Mouse (Mus musculus) heart, embryonic 16.5 days (tissue): Measurements from ENCODE around the gene Rbfox1. TPM values are rescaled to one million over a fixed set of nuclear protein-coding genes. Genes with fewer than 3 reads are reported as not detected.

ENCODE experiments used
- ATAC-seq: fragments of 200-750 bp; cut with Nextera tagmentation; replicated peaks from 2 replicates; pipeline ENCODE4 v1.8.0; 2017; ENCODE audit warnings: moderate number of reproducible peaks; ENCODE audit not compliant: insufficient read depth, low FRiP score; ENCODE audit errors: extremely low read depth
- H3K27ac ChIP-seq: fragments of 300-500 bp; sonication (generic); 2 replicates; pipeline ENCODE4 v1.5.1; 2014; ENCODE audit warnings: mild to moderate bottlenecking, low read length, control low read depth, moderate library complexity
- H3K27me3 ChIP-seq: fragments of 300-500 bp; sonication (generic); 2 replicates; pipeline ENCODE4 v1.6.1; 2014; ENCODE audit warnings: low read length, mixed read lengths; ENCODE audit not compliant: control insufficient read depth, insufficient read depth
- H3K36me3 ChIP-seq: fragments of 300-500 bp; sonication (generic); 2 replicates; pipeline ENCODE4 v1.6.1; 2014; ENCODE audit not compliant: control insufficient read depth, insufficient read depth
- H3K4me1 ChIP-seq: fragments of 300-500 bp; sonication (generic); 2 replicates; pipeline ENCODE4 v1.6.1; 2014; ENCODE audit warnings: low read length, mixed read lengths; ENCODE audit not compliant: control insufficient read depth, insufficient read depth
- H3K4me2 ChIP-seq: fragments of 300-500 bp; sonication (generic); 2 replicates; pipeline ENCODE4 v1.6.1; 2014; ENCODE audit warnings: low read depth, mild to moderate bottlenecking, control low read depth, low read length
- H3K4me3 ChIP-seq: fragments of 300-500 bp; sonication (generic); 2 replicates; pipeline ENCODE4 v1.5.1; 2014; ENCODE audit warnings: mild to moderate bottlenecking, control low read depth, low read length
- H3K9ac ChIP-seq: fragments of 300-500 bp; sonication (generic); 2 replicates; pipeline ENCODE4 v1.6.1; 2014; ENCODE audit warnings: low read length, control low read depth
- H3K9me3 ChIP-seq: fragments of 300-500 bp; sonication (generic); replicated peaks from 2 replicates; pipeline ENCODE4 v1.6.1; 2016; ENCODE audit warnings: low read length; ENCODE audit not compliant: control insufficient read depth
- WGBS: fragments of 180-500 bp; shearing (Covaris S2); extraction: QIAGEN DNeasy Blood & Tissue Kit; methylation state at CpG from one replicate; pipeline ENCODE4 v1.1.7; 2014; 5-methylcytosine and 5-hydroxymethylcytosine counted together
- polyA plus RNA-seq: library from polyadenylated mRNA; unstranded; fragments of >200 nt; fragmentation: Nextera tagmentation; extraction: Ambion mirVana; gene quantifications from 2 replicates; pipeline ENCODE4 v1.2.1, GENCODE M21; 2015

The Rbfox1 gene
- polyA plus RNA-seq, 1 experiment from 2014 or later, result 5.9 TPM

GRCm38 (mm10) chr16:5953106-5953505 is 68.0 kb downstream of the Rbfox1 start:
- no peak overlapping the region for H3K4me2 ChIP-seq
- no peak for ATAC-seq
- H3K4me1 ChIP-seq, result no peaks in the 10 kb centered on the region
- H3K27ac ChIP-seq, result no peak overlapping the region
- H3K9ac ChIP-seq, result no peak overlapping the region
- no peak overlapping the region for H3K4me3 ChIP-seq
- no peaks in the 10 kb centered on the region for H3K36me3 ChIP-seq
- WGBS, result 56% methylated on average over 3 of the region's 3 CpGs
- no peaks in the 10 kb centered on the region for H3K27me3 ChIP-seq
- H3K9me3 ChIP-seq, result no peaks in the 10 kb centered on the region

DNA sequence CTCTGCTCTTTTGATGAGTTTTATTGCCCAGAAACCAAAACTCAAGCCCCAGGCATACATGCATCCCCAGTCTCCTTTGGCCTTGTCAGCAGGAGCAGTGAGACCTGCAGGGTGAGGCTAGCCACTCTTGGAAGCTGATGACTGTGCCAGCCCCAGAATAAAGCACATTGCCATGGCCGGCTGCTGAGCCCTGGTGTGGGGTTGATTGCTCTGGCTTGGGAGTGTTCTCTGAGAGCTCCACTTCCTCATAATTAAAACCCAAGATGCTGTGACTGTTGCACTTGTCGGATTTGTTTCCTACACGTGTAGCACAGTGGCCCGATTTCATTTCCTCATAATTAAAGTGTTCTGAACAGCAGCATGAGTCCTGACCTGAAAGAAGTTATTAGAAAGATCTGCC is 72.3 kb downstream of the Rbfox1 start:
- H3K9me3 ChIP-seq, result no peaks in the 10 kb centered on the region
- H3K36me3 ChIP-seq, result no peaks in the 10 kb centered on the region
- no peak overlapping the region for H3K4me3 ChIP-seq
- no peaks in the 10 kb centered on the region for H3K4me1 ChIP-seq
- no peak overlapping the region for H3K4me2 ChIP-seq
- no peak for ATAC-seq
- no peak overlapping the region for H3K9ac ChIP-seq
- H3K27ac ChIP-seq, result no peak overlapping the region
- H3K27me3 ChIP-seq, result no peaks in the 10 kb centered on the region
- 76% methylated on average over 4 of the region's 4 CpGs for WGBS

- no peak for ATAC-seq
- 61% methylated on average over 3 of the region's 3 CpGs for WGBS
These were observed 76.6 kb downstream of the Rbfox1 start for GRCm38 (mm10) chr16:5961786-5962185.

DNA sequence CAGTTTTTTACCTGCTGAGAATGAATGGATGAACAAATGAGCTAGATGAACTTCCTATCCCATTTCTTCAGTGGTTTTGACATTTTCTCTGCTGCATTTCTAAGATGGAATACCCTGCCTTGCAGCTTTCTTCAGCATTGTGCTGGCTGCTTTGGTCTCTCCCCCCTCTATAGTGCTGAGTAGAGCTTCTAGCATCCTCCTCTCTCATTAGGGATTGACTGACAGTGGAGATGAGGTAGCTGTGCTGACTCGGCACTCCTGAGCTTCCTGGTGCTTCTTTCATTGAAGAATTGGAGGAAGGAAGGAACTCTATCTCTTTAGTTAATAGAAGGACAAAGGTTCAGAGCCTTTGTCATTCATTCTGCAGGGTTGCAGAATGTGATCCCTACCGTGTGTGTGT is 89.0 kb downstream of the Rbfox1 start:
- Histone ChIP-seq H3K27me3 (no peaks in the 10 kb centered on the region), H3K36me3 (no peaks in the 10 kb centered on the region), H3K27ac (no peak overlapping the region), H3K9me3 (no peaks in the 10 kb centered on the region), H3K9ac (no peak overlapping the region), H3K4me2 (no peak overlapping the region), H3K4me3 (no peak overlapping the region), H3K4me1 (no peaks in the 10 kb centered on the region)
- WGBS, result 34% methylated on average over 2 of the region's 2 CpGs
- ATAC-seq, result no peak

More at GRCm38 (mm10) chr16:5961786-5962185, 76.6 kb downstream of the Rbfox1 start:
- Histone ChIP-seq H3K4me1 (no peaks in the 10 kb centered on the region), H3K9me3 (no peaks in the 10 kb centered on the region), H3K27ac (no peak overlapping the region), H3K27me3 (no peaks in the 10 kb centered on the region), H3K36me3 (no peaks in the 10 kb centered on the region), H3K4me3 (no peak overlapping the region), H3K4me2 (no peak overlapping the region), H3K9ac (no peak overlapping the region)

GRCm38 (mm10) chr16:5992045-5993011 is 107.2 kb downstream of the Rbfox1 start:
- H3K9me3 ChIP-seq, result no peaks in the 10 kb centered on the region
- no peak overlapping the region for H3K4me2 ChIP-seq
- no peak overlapping the region for H3K27ac ChIP-seq
- H3K27me3 ChIP-seq, result no peaks in the 10 kb centered on the region
- no peak overlapping the region for H3K4me3 ChIP-seq
- H3K9ac ChIP-seq, result no peak overlapping the region
- WGBS, result 57% methylated on average over 10 of the region's 10 CpGs
- no peak for ATAC-seq
- H3K4me1 ChIP-seq, result peaks cover 6% of the 10 kb centered on the region; the same call in 1 of the 2 replicates
- no peaks in the 10 kb centered on the region for H3K36me3 ChIP-seq

DNA sequence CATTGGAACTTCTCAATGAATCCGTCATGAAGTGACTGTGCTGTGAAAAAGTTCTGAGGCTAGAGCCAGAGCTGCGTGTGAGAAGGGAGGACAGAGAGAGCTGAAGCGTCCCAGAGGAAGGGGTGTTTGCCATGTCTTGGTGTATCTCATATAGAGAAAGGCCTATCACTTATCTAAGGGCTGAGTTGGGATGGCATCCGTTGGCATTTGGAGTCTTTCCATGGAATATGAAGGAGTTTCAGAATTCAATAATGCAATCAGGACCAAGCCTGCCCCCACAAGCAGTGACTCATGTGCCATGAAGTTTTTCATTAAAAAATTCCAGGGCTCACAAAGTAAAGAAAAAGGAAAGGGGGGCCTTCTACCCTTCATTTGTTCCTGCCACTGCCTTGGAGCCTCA is 112.0 kb downstream of the Rbfox1 start:
- no peak overlapping the region for H3K27ac ChIP-seq
- no peak overlapping the region for H3K4me3 ChIP-seq
- H3K27me3 ChIP-seq, result no peaks in the 10 kb centered on the region
- no peaks in the 10 kb centered on the region for H3K36me3 ChIP-seq
- no peaks in the 10 kb centered on the region for H3K9me3 ChIP-seq
- 43% methylated on average over 4 of the region's 4 CpGs for WGBS
- ATAC-seq, result no peak
- H3K9ac ChIP-seq, result no peak overlapping the region
- no peak overlapping the region for H3K4me2 ChIP-seq
- H3K4me1 ChIP-seq, result peaks cover 6% of the 10 kb centered on the region; the same call in 1 of the 2 replicates

DNA sequence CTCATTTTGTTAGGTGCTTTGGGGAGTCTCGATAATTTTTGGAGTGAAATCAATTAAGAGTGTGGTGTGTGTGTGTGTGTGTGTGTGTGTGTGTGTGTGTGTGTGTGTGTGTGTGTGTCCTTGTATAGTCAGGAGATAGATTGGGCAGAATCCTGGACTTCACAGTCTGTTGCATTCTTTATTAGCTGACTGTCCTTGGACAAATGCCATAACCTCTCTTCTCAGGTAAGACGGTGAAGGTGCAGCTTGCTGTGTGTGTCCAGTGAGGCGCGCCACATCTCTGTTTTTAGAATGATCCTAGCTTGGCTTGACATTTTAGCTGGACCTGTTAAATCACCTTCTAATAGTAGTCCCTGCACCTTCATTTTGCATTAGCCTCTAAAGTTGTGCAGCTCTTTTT is 112.5 kb downstream of the Rbfox1 start:
- Histone ChIP-seq H3K27me3 (no peaks in the 10 kb centered on the region), H3K4me3 (no peak overlapping the region), H3K9me3 (no peaks in the 10 kb centered on the region), H3K27ac (no peak overlapping the region), H3K9ac (no peak overlapping the region), H3K36me3 (no peaks in the 10 kb centered on the region), H3K4me1 (peaks cover 6% of the 10 kb centered on the region; the same call in 1 of the 2 replicates), H3K4me2 (no peak overlapping the region)
- ATAC-seq, result no peak
- 86% methylated on average over 4 of the region's 4 CpGs for WGBS

- no peak overlapping the region for H3K27ac ChIP-seq
- H3K4me1 ChIP-seq, result peaks cover 6% of the 10 kb centered on the region; the same call in 1 of the 2 replicates
- H3K36me3 ChIP-seq, result no peaks in the 10 kb centered on the region
- H3K4me3 ChIP-seq, result no peak overlapping the region
- H3K4me2 ChIP-seq, result no peak overlapping the region
- no peak for ATAC-seq
- WGBS, result 67% methylated on average over 1 of the region's 1 CpGs
- no peaks in the 10 kb centered on the region for H3K27me3 ChIP-seq
- no peaks in the 10 kb centered on the region for H3K9me3 ChIP-seq
- H3K9ac ChIP-seq, result no peak overlapping the region
These were observed 114.9 kb downstream of the Rbfox1 start for GRCm38 (mm10) chr16:6000016-6000415.

DNA sequence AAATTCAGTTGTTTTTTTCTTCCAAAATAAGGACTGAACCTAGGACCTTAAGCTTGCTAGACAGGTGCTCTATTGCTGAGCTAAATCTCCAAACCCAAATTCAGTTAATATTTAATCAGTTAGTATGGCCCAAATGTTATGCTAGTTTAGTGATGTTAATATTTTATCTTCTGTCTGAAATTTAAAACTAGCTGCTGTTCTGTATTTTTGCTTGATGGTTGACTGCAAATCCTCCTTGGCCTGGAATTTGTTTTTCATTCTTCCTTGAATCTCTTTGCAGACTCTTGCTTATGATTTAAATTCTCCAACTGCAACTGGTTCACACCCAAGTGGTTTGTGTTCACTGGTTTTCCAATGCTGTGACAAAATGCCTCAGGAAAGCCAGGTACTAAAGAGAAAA is 121.8 kb downstream of the Rbfox1 start:
- Histone ChIP-seq H3K27ac (no peak overlapping the region), H3K4me2 (no peak overlapping the region), H3K4me1 (no peaks in the 10 kb centered on the region), H3K9ac (no peak overlapping the region), H3K27me3 (no peaks in the 10 kb centered on the region), H3K36me3 (no peaks in the 10 kb centered on the region), H3K4me3 (no peak overlapping the region), H3K9me3 (no peaks in the 10 kb centered on the region)
- ATAC-seq, result no peak
